Mouse (Mus musculus) thymus, adult 2 months (tissue): Measurements from ENCODE around the gene Krtap11-1. TPM values are rescaled to one million over a fixed set of nuclear protein-coding genes. Genes with fewer than 3 reads are reported as not detected.

Experiments used
- DNase-seq: peaks from one replicate; pipeline ENCODE4 v3.0.0; 2021
- H3K27ac ChIP-seq: fragments of 200-500 bp; 2 replicates; pipeline ENCODE4 v1.5.1; 2012; ENCODE audit warnings: low read length, control low read depth; ENCODE audit not compliant: control insufficient read depth, insufficient read depth
- H3K27me3 ChIP-seq: fragments of 200-500 bp; 2 replicates; pipeline ENCODE4 v1.6.1; 2012; ENCODE audit warnings: mild to moderate bottlenecking, low read length, moderate library complexity, mixed read lengths; ENCODE audit not compliant: control insufficient read depth, insufficient read depth
- H3K36me3 ChIP-seq: fragments of 200-500 bp; 2 replicates; pipeline ENCODE4 v1.6.1; 2012; ENCODE audit warnings: mild to moderate bottlenecking, low read length, moderate library complexity; ENCODE audit not compliant: control insufficient read depth, insufficient read depth
- H3K4me1 ChIP-seq: fragments of 200-500 bp; replicated peaks from 2 replicates; pipeline ENCODE4 v1.6.1; 2012; ENCODE audit warnings: low read length; ENCODE audit not compliant: control insufficient read depth, insufficient read depth
- H3K4me3 ChIP-seq: fragments of 200-500 bp; 2 replicates; pipeline ENCODE4 v1.5.1; 2012; ENCODE audit warnings: mild to moderate bottlenecking, low read length, control low read depth, moderate library complexity; ENCODE audit not compliant: control insufficient read depth, insufficient read depth
- CTCF ChIP-seq: fragments of 200-500 bp; IDR thresholded peaks from 2 replicates; pipeline ENCODE4 v1.5.1; 2012; ENCODE audit warnings: mild to moderate bottlenecking, control low read depth, low read length, moderate library complexity, borderline replicate concordance; ENCODE audit not compliant: control insufficient read depth, poor library complexity, insufficient read depth; ENCODE audit errors: extremely low read depth
- POLR2A ChIP-seq: fragments of 200-500 bp; IDR thresholded peaks from 2 replicates; pipeline ENCODE4 v1.6.1; 2012; ENCODE audit warnings: mild to moderate bottlenecking, low read length, control low read depth, moderate library complexity; ENCODE audit not compliant: control insufficient read depth, poor library complexity, insufficient read depth; ENCODE audit errors: extremely low read depth
- WGBS: fragments of 180-500 bp; shearing (Covaris S2); methylation state at CpG from one replicate; pipeline ENCODE4 v1.1.7; 2018; 5-methylcytosine and 5-hydroxymethylcytosine counted together
- polyA plus RNA-seq: library from polyadenylated mRNA; depleted of rRNA; stranded (reverse); fragments of >200 nt; gene quantifications from 2 replicates; pipeline ENCODE4 v1.2.3, GENCODE M21; 2012; rRNA removed

The Krtap11-1 gene
- not detected in 2 replicates for polyA plus RNA-seq

- no peak within 1 kb of the TSS for H3K27ac ChIP-seq
- TF ChIP-seq POLR2A (no peak), CTCF (no peak)
- DNase-seq: no peak
- no peaks in the 10 kb centered on the region for H3K36me3 ChIP-seq
- WGBS: 97% methylated on average over 5 of the region's 5 CpGs
- H3K4me1 ChIP-seq: no peaks in the 10 kb centered on the region
- no peaks in the 10 kb centered on the region for H3K27me3 ChIP-seq
- no peak within 1 kb of the TSS for H3K4me3 ChIP-seq
Measured at GRCm38 (mm10) chr16:89571083-89571482, at the start of gene Krtap11-1. Krtap11-1 (minus strand) TSS chr16:89571183.

DNA sequence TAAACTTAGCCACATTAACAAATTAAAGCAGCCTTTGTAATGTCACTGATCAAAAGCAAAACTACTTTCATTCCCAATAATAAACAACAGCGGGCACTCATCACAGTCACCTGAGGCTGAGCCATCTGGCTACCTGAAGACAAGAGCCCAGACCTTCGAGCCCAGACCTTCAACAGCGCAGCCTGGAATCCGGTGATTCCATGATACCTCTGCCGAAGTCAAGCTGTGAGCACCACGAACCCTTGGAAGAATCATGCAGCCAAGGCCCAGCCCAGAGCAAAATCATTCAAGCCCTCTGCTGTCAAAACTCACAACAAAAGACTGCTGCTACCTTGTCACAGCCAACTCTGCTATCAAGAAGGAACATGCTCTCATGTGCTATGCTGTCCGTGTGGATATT lies 47.2 kb upstream of the Krtap11-1 start:
- no peak overlapping the region for H3K4me3 ChIP-seq

GRCm38 (mm10) chr16:89617251-89617650 lies 46.3 kb upstream of the Krtap11-1 start:
- no peak for DNase-seq
- no peaks in the 10 kb centered on the region for H3K27me3 ChIP-seq
- no peak overlapping the region for H3K27ac ChIP-seq
- H3K4me3 ChIP-seq: no peak overlapping the region
- no peak for TF ChIP-seq CTCF
- TF ChIP-seq POLR2A: no peak
- H3K4me1 ChIP-seq: no peaks in the 10 kb centered on the region
- no peaks in the 10 kb centered on the region for H3K36me3 ChIP-seq
- 80% methylated on average over 3 of the region's 3 CpGs for WGBS

More for the DNA sequence above, 47.2 kb upstream of the Krtap11-1 start:
- Histone ChIP-seq H3K36me3 (no peaks in the 10 kb centered on the region), H3K27ac (no peak overlapping the region), H3K27me3 (no peaks in the 10 kb centered on the region), H3K4me1 (no peaks in the 10 kb centered on the region)
- DNase-seq: no peak
- TF ChIP-seq POLR2A: no peak
- TF ChIP-seq CTCF: no peak
- WGBS: 92% methylated on average over 7 of the region's 7 CpGs

DNA sequence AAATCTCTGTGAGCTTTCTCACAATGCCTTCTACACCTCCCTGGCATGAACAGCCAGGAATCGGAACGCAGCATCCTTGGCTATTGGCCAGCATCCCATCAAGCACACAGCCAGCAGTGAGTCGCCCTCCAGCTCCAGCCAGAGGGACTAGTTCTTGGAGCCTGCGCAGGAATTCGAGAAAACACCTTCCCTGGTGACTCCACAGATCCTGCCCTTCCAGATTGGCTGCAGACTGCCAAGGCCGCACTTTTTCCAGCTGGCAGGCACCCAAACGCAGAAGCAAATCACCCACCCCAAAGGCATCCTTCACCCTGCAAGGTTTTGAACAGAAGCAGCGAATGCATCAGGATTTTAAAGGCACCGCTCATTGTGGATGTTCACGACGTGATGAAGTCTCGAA lies 42.7 kb upstream of the Krtap11-1 start:
- no peak for DNase-seq
- no peaks in the 10 kb centered on the region for H3K4me1 ChIP-seq
- H3K27me3 ChIP-seq: no peaks in the 10 kb centered on the region
- H3K27ac ChIP-seq: no peak overlapping the region
- TF ChIP-seq CTCF (no peak), POLR2A (no peak)
- 89% methylated on average over 12 of the region's 12 CpGs for WGBS
- H3K4me3 ChIP-seq: no peak overlapping the region
- no peaks in the 10 kb centered on the region for H3K36me3 ChIP-seq

GRCm38 (mm10) chr16:89608791-89609185 lies 37.8 kb upstream of the Krtap11-1 start:
- no peaks in the 10 kb centered on the region for H3K4me1 ChIP-seq
- no peak for DNase-seq
- TF ChIP-seq CTCF (no peak), POLR2A (no peak)
- 71% methylated on average over 4 of the region's 4 CpGs for WGBS
- H3K27me3 ChIP-seq: no peaks in the 10 kb centered on the region
- no peak overlapping the region for H3K27ac ChIP-seq
- no peak overlapping the region for H3K4me3 ChIP-seq
- no peaks in the 10 kb centered on the region for H3K36me3 ChIP-seq

DNA sequence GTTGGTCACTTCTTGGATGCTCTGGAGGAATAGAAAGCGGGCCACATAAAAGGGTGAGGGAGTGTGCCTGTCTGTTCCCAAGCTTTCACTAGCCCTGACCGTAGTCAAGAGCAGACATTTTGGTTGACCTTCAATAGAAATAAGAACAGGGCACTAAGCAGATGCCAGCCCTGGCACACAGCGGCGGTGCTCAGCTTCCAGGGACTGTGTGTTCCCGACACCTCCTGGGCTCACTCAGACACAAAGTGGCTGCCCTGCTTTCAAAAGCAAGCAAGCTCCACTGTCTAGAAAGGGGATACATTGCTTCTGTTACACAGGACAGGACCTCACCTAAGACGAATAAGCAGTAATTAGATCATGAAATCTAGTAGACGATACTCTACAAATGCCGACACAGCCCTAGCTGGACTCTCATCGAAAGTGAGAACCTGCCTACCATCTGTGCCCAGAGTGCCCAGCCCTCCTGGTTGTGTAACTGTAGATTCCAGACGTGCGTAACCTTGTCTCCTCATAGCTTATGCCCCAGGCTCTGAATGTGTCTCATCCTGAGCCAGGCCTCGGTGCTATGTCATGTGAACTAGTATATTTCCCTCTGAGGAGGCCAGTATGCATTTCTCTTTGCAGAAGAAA lies 37.3 kb upstream of the Krtap11-1 start:
- DNase-seq: no peak
- Histone ChIP-seq H3K36me3 (no peaks in the 10 kb centered on the region), H3K4me3 (no peak overlapping the region), H3K27me3 (no peaks in the 10 kb centered on the region), H3K27ac (no peak overlapping the region), H3K4me1 (no peaks in the 10 kb centered on the region)
- WGBS: 94% methylated on average over 12 of the region's 12 CpGs
- TF ChIP-seq CTCF (no peak), POLR2A (no peak)

GRCm38 (mm10) chr16:89606951-89607350 lies 36.0 kb upstream of the Krtap11-1 start:
- no peaks in the 10 kb centered on the region for H3K4me1 ChIP-seq
- 93% methylated on average over 3 of the region's 3 CpGs for WGBS
- no peaks in the 10 kb centered on the region for H3K27me3 ChIP-seq

More at GRCm38 (mm10) chr16:89606951-89607350, 36.0 kb upstream of the Krtap11-1 start:
- Histone ChIP-seq H3K4me3 (no peak overlapping the region), H3K27ac (no peak overlapping the region), H3K36me3 (no peaks in the 10 kb centered on the region)
- DNase-seq: no peak
- TF ChIP-seq POLR2A: no peak
- TF ChIP-seq CTCF: no peak
